Mouse (Mus musculus) liver, embryonic 16.5 days (tissue): Measurements from ENCODE around the gene 4930522H14Rik. TPM values are rescaled to one million over a fixed set of nuclear protein-coding genes. Genes with fewer than 3 reads are reported as not detected.

Source experiments
- ATAC-seq: fragments of 200-750 bp; cut with Nextera tagmentation; 2 replicates; pipeline ENCODE4 v1.8.0; 2017; ENCODE audit warnings: low read depth, mild to moderate bottlenecking, moderate number of reproducible peaks, moderate library complexity
- H3K27ac ChIP-seq: fragments of 300-500 bp; sonication (generic); 2 replicates; pipeline ENCODE4 v1.5.1; 2014; ENCODE audit warnings: mild to moderate bottlenecking, low read length
- H3K27me3 ChIP-seq: fragments of 300-500 bp; sonication (generic); 2 replicates; pipeline ENCODE4 v1.6.1; 2014; ENCODE audit warnings: low read depth, low read length, mixed read lengths; ENCODE audit not compliant: control insufficient read depth, insufficient read depth
- H3K36me3 ChIP-seq: fragments of 300-500 bp; sonication (generic); 2 replicates; pipeline ENCODE4 v1.6.1; 2014; ENCODE audit warnings: mild to moderate bottlenecking; ENCODE audit not compliant: control insufficient read depth, insufficient read depth
- H3K4me1 ChIP-seq: fragments of 300-500 bp; sonication (generic); 2 replicates; pipeline ENCODE4 v1.6.1; 2014; ENCODE audit warnings: low read depth, low read length, mixed read lengths; ENCODE audit not compliant: control insufficient read depth
- H3K4me2 ChIP-seq: fragments of 300-500 bp; sonication (generic); 2 replicates; pipeline ENCODE4 v1.6.1; 2014; ENCODE audit warnings: low read depth, low read length, mixed read lengths
- H3K4me3 ChIP-seq: fragments of 300-500 bp; sonication (generic); 2 replicates; pipeline ENCODE4 v1.5.1; 2014; ENCODE audit warnings: low read depth, mild to moderate bottlenecking, low read length
- H3K9ac ChIP-seq: fragments of 300-500 bp; sonication (generic); 2 replicates; pipeline ENCODE4 v1.6.1; 2014; ENCODE audit warnings: low read depth, low read length
- H3K9me3 ChIP-seq: fragments of 300-500 bp; sonication (generic); replicated peaks from 2 replicates; pipeline ENCODE4 v1.6.1; 2016; ENCODE audit warnings: low read length; ENCODE audit not compliant: control insufficient read depth
- WGBS: fragments of 180-500 bp; shearing (Covaris S2); extraction: QIAGEN DNeasy Blood & Tissue Kit; methylation state at CpG from one replicate; pipeline ENCODE4 v1.1.7; 2014; ENCODE audit not compliant: insufficient replicate concordance; 5-methylcytosine and 5-hydroxymethylcytosine counted together
- polyA plus RNA-seq: library from polyadenylated mRNA; unstranded; fragments of >200 nt; fragmentation: Nextera tagmentation; extraction: Ambion mirVana; gene quantifications from 2 replicates; pipeline ENCODE4 v1.2.1, GENCODE M21; 2015

The 4930522H14Rik gene
- polyA plus RNA-seq, 1 experiment from 2014 or later, result not detected

- Histone ChIP-seq H3K9me3 (no peaks in the 10 kb centered on the region), H3K27ac (no peak overlapping the region), H3K27me3 (no peaks in the 10 kb centered on the region; the same call in 1 of the 2 replicates), H3K4me2 (no peak overlapping the region), H3K4me1 (no peaks in the 10 kb centered on the region), H3K36me3 (no peaks in the 10 kb centered on the region), H3K9ac (no peak overlapping the region), H3K4me3 (no peak overlapping the region)
- WGBS, result 77% methylated on average over 1 of the region's 1 CpGs
- ATAC-seq, result no peak
Measured at GRCm38 (mm10) chr4:109482701-109483100, 48.4 kb downstream of the 4930522H14Rik start.

GRCm38 (mm10) chr4:109481424-109481823 is 49.7 kb downstream of the 4930522H14Rik start:
- Histone ChIP-seq H3K4me2 (no peak overlapping the region), H3K9ac (no peak overlapping the region), H3K4me1 (no peaks in the 10 kb centered on the region; the same call in 1 of the 2 replicates), H3K36me3 (no peaks in the 10 kb centered on the region), H3K27me3 (no peaks in the 10 kb centered on the region; the same call in 1 of the 2 replicates), H3K4me3 (no peak overlapping the region), H3K9me3 (no peaks in the 10 kb centered on the region), H3K27ac (no peak overlapping the region)
- 59% methylated on average over 2 of the region's 2 CpGs for WGBS
- ATAC-seq, result no peak

GRCm38 (mm10) chr4:109477454-109477853 is 53.6 kb downstream of the 4930522H14Rik start:
- ATAC-seq, result no peak
- no peak overlapping the region for H3K4me3 ChIP-seq
- H3K27me3 ChIP-seq, result no peaks in the 10 kb centered on the region
- no peak overlapping the region for H3K4me2 ChIP-seq
- no peaks in the 10 kb centered on the region for H3K9me3 ChIP-seq
- H3K27ac ChIP-seq, result no peak overlapping the region
- 71% methylated on average over 3 of the region's 3 CpGs for WGBS
- H3K36me3 ChIP-seq, result peaks cover 4% of the 10 kb centered on the region
- H3K9ac ChIP-seq, result no peak overlapping the region
- H3K4me1 ChIP-seq, result peaks cover 13% of the 10 kb centered on the region

- H3K36me3 ChIP-seq, result peaks cover 9% of the 10 kb centered on the region
- ATAC-seq, result peak; percentile 97
- H3K9ac ChIP-seq, result peak overlapping the region; percentile 100
- H3K9me3 ChIP-seq, result no peaks in the 10 kb centered on the region
- H3K4me3 ChIP-seq, result peak overlapping the region; percentile 97
- H3K27me3 ChIP-seq, result no peaks in the 10 kb centered on the region
- H3K4me1 ChIP-seq, result peaks cover 20% of the 10 kb centered on the region
- H3K27ac ChIP-seq, result peak overlapping the region; percentile 97
- H3K4me2 ChIP-seq, result peak overlapping the region; percentile 95
- WGBS, result under 1% methylated on average over 37 of the region's 39 CpGs
Measured at GRCm38 (mm10) chr4:109476554-109477014, 54.5 kb downstream of the 4930522H14Rik start.

- under 1% methylated on average over 56 of the region's 68 CpGs for WGBS
- H3K27me3 ChIP-seq, result no peaks in the 10 kb centered on the region
- H3K9ac ChIP-seq, result peak overlapping the region; percentile 100
- peaks cover 9% of the 10 kb centered on the region for H3K36me3 ChIP-seq
- peak overlapping the region; percentile 97 for H3K27ac ChIP-seq
- peak overlapping the region; percentile 97 for H3K4me3 ChIP-seq
- H3K4me1 ChIP-seq, result peaks cover 21% of the 10 kb centered on the region
- no peaks in the 10 kb centered on the region for H3K9me3 ChIP-seq
- peak overlapping the region; percentile 95 for H3K4me2 ChIP-seq
- ATAC-seq, result peak; percentile 74
Measured at GRCm38 (mm10) chr4:109475577-109476553, 55.2 kb downstream of the 4930522H14Rik start.

GRCm38 (mm10) chr4:109475078-109475477 is 56.0 kb downstream of the 4930522H14Rik start:
- peak overlapping the region; percentile 95 for H3K4me2 ChIP-seq
- no peak for ATAC-seq
- peak overlapping the region; percentile 97 for H3K4me3 ChIP-seq
- peak overlapping the region; percentile 100 for H3K9ac ChIP-seq
- H3K4me1 ChIP-seq, result peaks cover 24% of the 10 kb centered on the region
- H3K27ac ChIP-seq, result peak overlapping the region; percentile 4; the same call in 1 of the 2 replicates
- peaks cover 9% of the 10 kb centered on the region for H3K36me3 ChIP-seq
- no peaks in the 10 kb centered on the region for H3K27me3 ChIP-seq
- WGBS, result 41% methylated on average over 2 of the region's 2 CpGs
- no peaks in the 10 kb centered on the region for H3K9me3 ChIP-seq

GRCm38 (mm10) chr4:109472566-109472965 is 58.5 kb downstream of the 4930522H14Rik start:
- Histone ChIP-seq H3K27ac (peak overlapping the region; percentile 35; the same call in 1 of the 2 replicates), H3K9me3 (no peaks in the 10 kb centered on the region), H3K4me1 (peaks cover 36% of the 10 kb centered on the region), H3K4me3 (no peak overlapping the region), H3K4me2 (no peak overlapping the region), H3K27me3 (no peaks in the 10 kb centered on the region), H3K9ac (no peak overlapping the region), H3K36me3 (peaks cover 9% of the 10 kb centered on the region)
- WGBS, result 83% methylated on average over 3 of the region's 3 CpGs
- ATAC-seq, result no peak

- Histone ChIP-seq H3K27ac (peak overlapping the region; percentile 20), H3K9me3 (no peaks in the 10 kb centered on the region), H3K4me3 (no peak overlapping the region), H3K9ac (no peak overlapping the region), H3K36me3 (peaks cover 9% of the 10 kb centered on the region), H3K27me3 (no peaks in the 10 kb centered on the region), H3K4me1 (peaks cover 38% of the 10 kb centered on the region), H3K4me2 (0 out of 2 replicates have a peak overlapping the region, but pooled peaks have one; percentile 21)
- ATAC-seq, result no peak
Measured at GRCm38 (mm10) chr4:109471606-109472005, 59.5 kb downstream of the 4930522H14Rik start.

- peak overlapping the region; percentile 56; the same call in 1 of the 2 replicates for H3K27ac ChIP-seq
- H3K27me3 ChIP-seq, result no peaks in the 10 kb centered on the region
- H3K9ac ChIP-seq, result no peak overlapping the region
- peak overlapping the region; percentile 35 for H3K4me2 ChIP-seq
- no peak overlapping the region for H3K4me3 ChIP-seq
- peak; percentile 89 for ATAC-seq
- H3K36me3 ChIP-seq, result peaks cover 8% of the 10 kb centered on the region
- H3K9me3 ChIP-seq, result no peaks in the 10 kb centered on the region
- H3K4me1 ChIP-seq, result peaks cover 42% of the 10 kb centered on the region
Measured at GRCm38 (mm10) chr4:109467687-109468086, 63.4 kb downstream of the 4930522H14Rik start.
